Mouse (Mus musculus): Measurements from ENCODE around the gene Usp17lc. TPM values are rescaled to one million over a fixed set of nuclear protein-coding genes. Genes with fewer than 3 reads are reported as not detected.
"Not testable (repeated sequence)": the region's sequence is repeated elsewhere in the genome, so short reads cannot be mapped to it uniquely, and the experiment has no call there.

Gene Usp17lc
- not detected in 2 replicates for polyA plus RNA-seq (2014; fragmentation: Nextera tagmentation; extraction: Ambion mirVana)

DNA sequence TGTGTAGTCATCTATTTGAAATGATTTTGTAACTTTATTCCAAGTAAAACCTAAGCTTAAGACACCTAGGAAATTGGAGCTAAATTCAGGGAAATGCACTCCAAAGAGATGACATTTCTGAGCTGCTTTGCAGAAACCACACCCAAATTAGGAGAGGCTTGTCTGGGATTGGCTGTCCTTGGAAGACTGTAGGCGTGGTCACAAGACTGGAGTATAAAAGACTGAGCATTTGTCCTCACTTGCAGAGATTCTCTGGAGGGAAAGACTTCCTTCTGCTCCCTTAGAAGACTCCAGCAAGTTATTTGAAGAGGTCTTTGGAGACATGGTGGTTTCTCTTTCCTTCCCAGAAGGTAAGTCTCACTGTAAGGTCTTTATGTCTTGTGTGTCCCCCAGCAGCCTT lies at the start of gene Usp17lc:
Gene Usp17lc, plus strand, starts transcription at position 301 of the 400 bp plus-strand sequence.
- ATAC-seq (ENCODE audit: low FRiP score, low TSS enrichment); H3K4me3 ChIP-seq (replicated peaks; ENCODE audit: low read depth, low read length): not testable (repeated sequence)
- WGBS = 75% methylated on average over 1 of the region's 1 CpGs

GRCm38 (mm10) chr7:103386077-103386476 lies 28.8 kb upstream of the Usp17lc start, which contains the start of gene Olfr603:
Olfr603 (minus strand) TSS chr7:103386177.
- Histone ChIP-seq H3K27ac (replicated peaks; ENCODE audit: low read depth, low read length) (no peak within 1 kb of the TSS), H3K27me3 (ENCODE audit: control insufficient read depth, insufficient read depth, low read length) (no peaks in the 10 kb centered on the region), H3K4me2 (ENCODE audit: low read length) (no peak within 1 kb of the TSS), H3K9me3 (ENCODE audit: control insufficient read depth, low read length) (no peaks in the 10 kb centered on the region), H3K4me1 (ENCODE audit: control insufficient read depth, insufficient read depth, low read length) (no peaks in the 10 kb centered on the region), H3K4me3 (replicated peaks; ENCODE audit: low read depth, low read length) (no peak within 1 kb of the TSS), H3K9ac (replicated peaks; ENCODE audit: low read length) (no peak within 1 kb of the TSS), H3K36me3 (ENCODE audit: control insufficient read depth, insufficient read depth, low read length) (no peaks in the 10 kb centered on the region)
- DNase-seq = no peak
- no peak for ATAC-seq (ENCODE audit: low FRiP score, low TSS enrichment)

More for the DNA sequence above, at the start of gene Usp17lc:
- not testable (repeated sequence) for H3K4me2 ChIP-seq (ENCODE audit: low read length); H3K27me3 ChIP-seq (ENCODE audit: control insufficient read depth, insufficient read depth, low read length); H3K4me1 ChIP-seq (ENCODE audit: control insufficient read depth, insufficient read depth, low read length); H3K9ac ChIP-seq (replicated peaks; ENCODE audit: low read length); H3K27ac ChIP-seq (replicated peaks; ENCODE audit: low read depth, low read length); H3K36me3 ChIP-seq (ENCODE audit: control insufficient read depth, insufficient read depth, low read length); H3K9me3 ChIP-seq (ENCODE audit: control insufficient read depth, low read length); DNase-seq

GRCm38 (mm10) chr7:103397758-103398157 lies 17.1 kb upstream of the Usp17lc start:
- no peak overlapping the region for H3K9ac ChIP-seq (replicated peaks; ENCODE audit: low read length)
- no peaks in the 10 kb centered on the region for H3K9me3 ChIP-seq (ENCODE audit: control insufficient read depth, low read length)
- H3K4me3 ChIP-seq (replicated peaks; ENCODE audit: low read depth, low read length) = no peak overlapping the region
- ATAC-seq (ENCODE audit: low FRiP score, low TSS enrichment) (no peak), DNase-seq (no peak)
- no peak overlapping the region for H3K27ac ChIP-seq (replicated peaks; ENCODE audit: low read depth, low read length)
- H3K36me3 ChIP-seq (ENCODE audit: control insufficient read depth, insufficient read depth, low read length) = no peaks in the 10 kb centered on the region
- H3K27me3 ChIP-seq (ENCODE audit: control insufficient read depth, insufficient read depth, low read length) = no peaks in the 10 kb centered on the region
- no peak overlapping the region for H3K4me2 ChIP-seq (ENCODE audit: low read length)
- no peaks in the 10 kb centered on the region for H3K4me1 ChIP-seq (ENCODE audit: control insufficient read depth, insufficient read depth, low read length)

DNA sequence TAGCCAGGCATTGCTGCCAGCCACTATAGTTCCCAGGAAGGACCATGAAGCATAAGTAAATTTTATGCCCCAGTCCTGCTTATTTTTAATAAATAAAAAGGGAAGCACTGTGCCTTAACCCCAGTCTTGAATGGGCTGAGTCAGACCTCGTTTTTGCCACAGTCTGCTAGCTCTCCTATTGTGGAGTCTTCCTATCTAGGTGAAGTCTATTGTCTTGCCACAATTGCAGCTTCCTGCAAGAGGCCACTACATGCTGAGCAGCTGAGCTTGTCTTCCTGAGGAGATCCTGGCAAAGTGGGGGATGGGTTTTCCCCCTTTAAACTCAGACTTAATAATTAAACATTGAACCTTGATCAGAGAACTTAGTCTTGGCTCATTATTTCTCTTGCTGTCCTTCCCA lies 15.9 kb upstream of the Usp17lc start:
- Histone ChIP-seq H3K4me3 (replicated peaks; ENCODE audit: low read depth, low read length) (no peak overlapping the region), H3K27me3 (ENCODE audit: control insufficient read depth, insufficient read depth, low read length) (no peaks in the 10 kb centered on the region), H3K4me2 (ENCODE audit: low read length) (no peak overlapping the region), H3K9ac (replicated peaks; ENCODE audit: low read length) (no peak overlapping the region), H3K36me3 (ENCODE audit: control insufficient read depth, insufficient read depth, low read length) (no peaks in the 10 kb centered on the region), H3K27ac (replicated peaks; ENCODE audit: low read depth, low read length) (no peak overlapping the region), H3K4me1 (ENCODE audit: control insufficient read depth, insufficient read depth, low read length) (no peaks in the 10 kb centered on the region), H3K9me3 (ENCODE audit: control insufficient read depth, low read length) (no peaks in the 10 kb centered on the region)
- WGBS = 0% methylated on average over 1 of the region's 1 CpGs
- no peak for ATAC-seq (ENCODE audit: low FRiP score, low TSS enrichment)
- DNase-seq = no peak

GRCm38 (mm10) chr7:103406521-103407055 lies 8.3 kb upstream of the Usp17lc start:
- H3K4me2 ChIP-seq (ENCODE audit: low read length); ATAC-seq (ENCODE audit: low FRiP score, low TSS enrichment); H3K4me3 ChIP-seq (replicated peaks; ENCODE audit: low read depth, low read length); H3K27me3 ChIP-seq (ENCODE audit: control insufficient read depth, insufficient read depth, low read length); H3K9me3 ChIP-seq (ENCODE audit: control insufficient read depth, low read length); DNase-seq; H3K4me1 ChIP-seq (ENCODE audit: control insufficient read depth, insufficient read depth, low read length); H3K36me3 ChIP-seq (ENCODE audit: control insufficient read depth, insufficient read depth, low read length); H3K27ac ChIP-seq (replicated peaks; ENCODE audit: low read depth, low read length); H3K9ac ChIP-seq (replicated peaks; ENCODE audit: low read length): not testable (repeated sequence)
- WGBS = 80% methylated on average over 3 of the region's 3 CpGs

- DNase-seq (no peak), ATAC-seq (ENCODE audit: low FRiP score, low TSS enrichment) (no peak)
- WGBS = 94% methylated on average over 1 of the region's 1 CpGs
- Histone ChIP-seq H3K4me1 (ENCODE audit: control insufficient read depth, insufficient read depth, low read length) (no peaks in the 10 kb centered on the region), H3K36me3 (ENCODE audit: control insufficient read depth, insufficient read depth, low read length) (no peaks in the 10 kb centered on the region), H3K4me3 (replicated peaks; ENCODE audit: low read depth, low read length) (no peak within 1 kb of the TSS), H3K4me2 (ENCODE audit: low read length) (no peak within 1 kb of the TSS), H3K9ac (replicated peaks; ENCODE audit: low read length) (no peak within 1 kb of the TSS), H3K9me3 (ENCODE audit: control insufficient read depth, low read length) (no peaks in the 10 kb centered on the region), H3K27ac (replicated peaks; ENCODE audit: low read depth, low read length) (no peak within 1 kb of the TSS), H3K27me3 (ENCODE audit: control insufficient read depth, insufficient read depth, low read length) (no peaks in the 10 kb centered on the region)
These were observed 30.5 kb downstream of the Usp17lc start, which contains the start of gene Olfr605 for GRCm38 (mm10) chr7:103445339-103445738. Olfr605 (minus strand) TSS chr7:103445439.

DNA sequence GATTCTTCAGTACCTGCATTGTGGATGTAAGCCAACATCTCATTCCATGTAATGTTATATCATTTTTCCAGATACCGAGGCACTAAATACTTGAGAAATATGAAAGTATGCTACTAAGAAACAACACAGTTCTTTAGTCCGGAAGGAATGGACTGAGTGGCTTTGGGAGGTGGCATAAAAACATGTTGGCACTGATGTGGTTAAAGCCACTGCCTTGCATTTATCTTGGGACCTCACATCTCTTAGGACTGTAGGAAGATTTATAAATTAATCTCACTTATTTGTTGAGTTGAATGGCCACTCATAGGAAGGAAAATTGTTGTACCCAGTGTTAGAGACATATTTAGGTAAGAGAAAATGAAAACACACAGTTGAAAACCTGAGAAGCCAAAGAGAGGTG lies 33.9 kb downstream of the Usp17lc start, which contains the start of gene Olfr606:
Gene Olfr606, plus strand, starts transcription at position 301 of the 400 bp plus-strand sequence.
- Histone ChIP-seq H3K27me3 (ENCODE audit: control insufficient read depth, insufficient read depth, low read length) (no peaks in the 10 kb centered on the region), H3K4me1 (ENCODE audit: control insufficient read depth, insufficient read depth, low read length) (no peaks in the 10 kb centered on the region), H3K9ac (replicated peaks; ENCODE audit: low read length) (no peak within 1 kb of the TSS), H3K27ac (replicated peaks; ENCODE audit: low read depth, low read length) (no peak within 1 kb of the TSS), H3K9me3 (ENCODE audit: control insufficient read depth, low read length) (no peaks in the 10 kb centered on the region), H3K36me3 (ENCODE audit: control insufficient read depth, insufficient read depth, low read length) (no peaks in the 10 kb centered on the region), H3K4me3 (replicated peaks; ENCODE audit: low read depth, low read length) (no peak within 1 kb of the TSS), H3K4me2 (ENCODE audit: low read length) (no peak within 1 kb of the TSS)
- ATAC-seq (ENCODE audit: low FRiP score, low TSS enrichment) (no peak), DNase-seq (no peak)
- 96% methylated on average over 2 of the region's 2 CpGs for WGBS

DNA sequence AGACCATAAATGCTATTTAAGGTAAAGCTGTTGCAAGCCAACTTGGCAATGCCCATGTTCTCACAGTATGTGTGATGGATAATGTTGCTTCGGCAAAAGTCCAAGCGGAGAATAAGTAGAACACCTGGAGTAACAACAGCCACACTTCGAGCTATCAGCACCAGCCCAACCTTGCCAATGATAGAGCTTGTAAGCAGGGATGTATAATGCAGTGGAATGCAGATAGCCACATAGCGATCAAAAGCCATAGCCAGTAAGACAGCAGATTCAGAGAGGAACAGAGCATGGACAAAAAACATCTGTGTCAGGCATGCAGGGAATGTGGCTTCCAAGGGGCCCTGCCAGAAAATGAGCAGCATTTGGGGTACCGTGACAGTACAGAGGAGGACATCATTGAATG lies 45.7 kb downstream of the Usp17lc start:
- Histone ChIP-seq H3K9ac (replicated peaks; ENCODE audit: low read length) (no peak overlapping the region), H3K9me3 (ENCODE audit: control insufficient read depth, low read length) (no peaks in the 10 kb centered on the region), H3K4me2 (ENCODE audit: low read length) (no peak overlapping the region), H3K27me3 (ENCODE audit: control insufficient read depth, insufficient read depth, low read length) (no peaks in the 10 kb centered on the region), H3K27ac (replicated peaks; ENCODE audit: low read depth, low read length) (no peak overlapping the region), H3K36me3 (ENCODE audit: control insufficient read depth, insufficient read depth, low read length) (no peaks in the 10 kb centered on the region), H3K4me3 (replicated peaks; ENCODE audit: low read depth, low read length) (no peak overlapping the region), H3K4me1 (ENCODE audit: control insufficient read depth, insufficient read depth, low read length) (no peaks in the 10 kb centered on the region)
- no peak for ATAC-seq (ENCODE audit: low FRiP score, low TSS enrichment)
- DNase-seq = no peak
- 95% methylated on average over 5 of the region's 5 CpGs for WGBS

Data from midbrain, embryonic 14.5 days (tissue).